Mouse (Mus musculus) E14TG2a.4 (cell line): ENCODE data around the gene Gan.

ENCODE experiments used
- H3K27me3 ChIP-seq: 2 replicates; pipeline ENCODE4 v1.6.1; 2014; ENCODE audit warnings: low read length, control low read depth; ENCODE audit not compliant: insufficient read depth
- H3K36me3 ChIP-seq: 2 replicates; pipeline ENCODE4 v1.6.1; 2014; ENCODE audit warnings: low read length, control low read depth; ENCODE audit not compliant: insufficient read depth
- H3K4me1 ChIP-seq: replicated peaks from 2 replicates; pipeline ENCODE4 v1.6.1; 2014; ENCODE audit warnings: low read depth, low read length, control low read depth
- H3K4me3 ChIP-seq: replicated peaks from 2 replicates; pipeline ENCODE4 v1.5.1; 2014; ENCODE audit warnings: mild to moderate bottlenecking, low read length
- H3K9me3 ChIP-seq: 2 replicates; pipeline ENCODE4 v1.6.1; 2014; ENCODE audit warnings: low read length, control low read depth
- CTCF ChIP-seq: conservative IDR thresholded peaks from 2 replicates; pipeline ENCODE4 v1.5.1; 2014; ENCODE audit warnings: low read length
- NANOG ChIP-seq: IDR thresholded peaks from 2 replicates; pipeline ENCODE4 v1.6.1; 2014; ENCODE audit warnings: borderline replicate concordance, low read length, mixed read lengths
- POU5F1 ChIP-seq: IDR thresholded peaks from 2 replicates; pipeline ENCODE4 v1.6.1; 2014; ENCODE audit warnings: low read length, borderline replicate concordance

Gan gene

GRCm38 (mm10) chr8:117167243-117167883, 9.4 kb downstream of the Gan start:
- no peaks in the 10 kb centered on the region for H3K9me3 ChIP-seq
- TF ChIP-seq POU5F1 (no peak), CTCF (no peak), NANOG (no peak)
- H3K27me3 ChIP-seq = peaks cover 4% of the 10 kb centered on the region; the same call in 1 of the 2 replicates
- H3K4me3 ChIP-seq = no peak overlapping the region
- peaks cover 15% of the 10 kb centered on the region for H3K36me3 ChIP-seq
- peaks cover 19% of the 10 kb centered on the region for H3K4me1 ChIP-seq

- TF ChIP-seq CTCF = no peak
- no peak overlapping the region for H3K4me3 ChIP-seq
- peaks cover 4% of the 10 kb centered on the region; the same call in 1 of the 2 replicates for H3K27me3 ChIP-seq
- peaks cover 19% of the 10 kb centered on the region for H3K4me1 ChIP-seq
- H3K36me3 ChIP-seq = peaks cover 15% of the 10 kb centered on the region
- no peaks in the 10 kb centered on the region for H3K9me3 ChIP-seq
Measured at GRCm38 (mm10) chr8:117168378-117168777, 10.4 kb downstream of the Gan start.

GRCm38 (mm10) chr8:117171826-117172225, 13.9 kb downstream of the Gan start:
- no peaks in the 10 kb centered on the region for H3K9me3 ChIP-seq
- peaks cover 14% of the 10 kb centered on the region for H3K4me1 ChIP-seq
- H3K36me3 ChIP-seq = peaks cover 27% of the 10 kb centered on the region
- H3K4me3 ChIP-seq = no peak overlapping the region
- peaks cover 4% of the 10 kb centered on the region; the same call in 1 of the 2 replicates for H3K27me3 ChIP-seq
- TF ChIP-seq NANOG (no peak), POU5F1 (no peak), CTCF (no peak)

GRCm38 (mm10) chr8:117172904-117173303, 15.0 kb downstream of the Gan start:
- H3K4me1 ChIP-seq = peaks cover 7% of the 10 kb centered on the region
- H3K4me3 ChIP-seq = no peak overlapping the region
- H3K9me3 ChIP-seq = no peaks in the 10 kb centered on the region
- peaks cover 30% of the 10 kb centered on the region for H3K36me3 ChIP-seq
- no peaks in the 10 kb centered on the region for H3K27me3 ChIP-seq
- TF ChIP-seq POU5F1 = no peak
- TF ChIP-seq NANOG = no peak
- TF ChIP-seq CTCF = no peak

GRCm38 (mm10) chr8:117173690-117174089, 15.8 kb downstream of the Gan start:
- Histone ChIP-seq H3K4me1 (peaks cover 4% of the 10 kb centered on the region), H3K36me3 (peaks cover 27% of the 10 kb centered on the region), H3K27me3 (no peaks in the 10 kb centered on the region), H3K4me3 (no peak overlapping the region), H3K9me3 (no peaks in the 10 kb centered on the region)
- TF ChIP-seq CTCF = no peak
- TF ChIP-seq NANOG = no peak
- TF ChIP-seq POU5F1 = no peak

GRCm38 (mm10) chr8:117174536-117174935, 16.6 kb downstream of the Gan start:
- TF ChIP-seq NANOG = no peak
- no peak for TF ChIP-seq POU5F1
- no peak for TF ChIP-seq CTCF
- Histone ChIP-seq H3K4me1 (peaks cover 4% of the 10 kb centered on the region), H3K9me3 (no peaks in the 10 kb centered on the region)

GRCm38 (mm10) chr8:117176308-117176707, 18.4 kb downstream of the Gan start:
- Histone ChIP-seq H3K4me1 (peaks cover 7% of the 10 kb centered on the region), H3K9me3 (no peaks in the 10 kb centered on the region), H3K36me3 (peaks cover 20% of the 10 kb centered on the region), H3K4me3 (no peak overlapping the region), H3K27me3 (peaks cover 11% of the 10 kb centered on the region)
- TF ChIP-seq NANOG (no peak), CTCF (no peak), POU5F1 (no peak)

More at GRCm38 (mm10) chr8:117174536-117174935, 16.6 kb downstream of the Gan start:
- peaks cover 3% of the 10 kb centered on the region; the same call in 1 of the 2 replicates for H3K27me3 ChIP-seq
- peaks cover 20% of the 10 kb centered on the region for H3K36me3 ChIP-seq
- no peak overlapping the region for H3K4me3 ChIP-seq

GRCm38 (mm10) chr8:117177236-117177635, 19.3 kb downstream of the Gan start:
- Histone ChIP-seq H3K4me1 (peaks cover 15% of the 10 kb centered on the region), H3K36me3 (peaks cover 20% of the 10 kb centered on the region), H3K27me3 (peaks cover 15% of the 10 kb centered on the region), H3K4me3 (no peak overlapping the region), H3K9me3 (no peaks in the 10 kb centered on the region)
- TF ChIP-seq CTCF = no peak
- no peak for TF ChIP-seq NANOG
- TF ChIP-seq POU5F1 = no peak

- peaks cover 19% of the 10 kb centered on the region for H3K4me1 ChIP-seq
- H3K4me3 ChIP-seq = no peak overlapping the region
- peaks cover 16% of the 10 kb centered on the region for H3K27me3 ChIP-seq
- TF ChIP-seq CTCF (peak; percentile 34), NANOG (no peak)
- H3K36me3 ChIP-seq = peaks cover 20% of the 10 kb centered on the region
- H3K9me3 ChIP-seq = no peaks in the 10 kb centered on the region
Measured at GRCm38 (mm10) chr8:117178039-117178438, 20.1 kb downstream of the Gan start.
